Mouse (Mus musculus): ENCODE measurements around the gene Phf1.

Gene Phf1

DNA sequence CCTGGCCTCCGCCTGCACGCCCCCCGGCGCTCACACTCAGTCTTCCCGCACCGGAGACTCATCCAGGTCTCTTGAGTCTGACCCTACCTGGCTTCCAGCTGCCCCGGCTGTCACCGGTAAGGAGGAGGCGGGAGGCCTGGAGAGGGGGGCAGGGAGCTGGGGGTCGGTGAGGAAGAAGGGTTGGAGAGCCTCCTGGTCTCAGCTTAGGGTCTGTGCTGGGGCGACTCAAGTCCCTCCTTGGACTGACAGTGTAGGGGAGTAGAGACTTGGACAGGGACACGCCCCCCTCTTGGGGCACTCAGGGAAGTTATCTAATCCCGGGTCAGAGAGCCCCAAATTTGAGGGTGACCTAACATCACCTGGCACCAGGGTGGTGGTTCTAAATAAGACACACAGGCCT lies 567 bp downstream of the Phf1 start:
- no peak for DNase-seq (ENCODE audit: extremely low read depth, low read depth)

DNA sequence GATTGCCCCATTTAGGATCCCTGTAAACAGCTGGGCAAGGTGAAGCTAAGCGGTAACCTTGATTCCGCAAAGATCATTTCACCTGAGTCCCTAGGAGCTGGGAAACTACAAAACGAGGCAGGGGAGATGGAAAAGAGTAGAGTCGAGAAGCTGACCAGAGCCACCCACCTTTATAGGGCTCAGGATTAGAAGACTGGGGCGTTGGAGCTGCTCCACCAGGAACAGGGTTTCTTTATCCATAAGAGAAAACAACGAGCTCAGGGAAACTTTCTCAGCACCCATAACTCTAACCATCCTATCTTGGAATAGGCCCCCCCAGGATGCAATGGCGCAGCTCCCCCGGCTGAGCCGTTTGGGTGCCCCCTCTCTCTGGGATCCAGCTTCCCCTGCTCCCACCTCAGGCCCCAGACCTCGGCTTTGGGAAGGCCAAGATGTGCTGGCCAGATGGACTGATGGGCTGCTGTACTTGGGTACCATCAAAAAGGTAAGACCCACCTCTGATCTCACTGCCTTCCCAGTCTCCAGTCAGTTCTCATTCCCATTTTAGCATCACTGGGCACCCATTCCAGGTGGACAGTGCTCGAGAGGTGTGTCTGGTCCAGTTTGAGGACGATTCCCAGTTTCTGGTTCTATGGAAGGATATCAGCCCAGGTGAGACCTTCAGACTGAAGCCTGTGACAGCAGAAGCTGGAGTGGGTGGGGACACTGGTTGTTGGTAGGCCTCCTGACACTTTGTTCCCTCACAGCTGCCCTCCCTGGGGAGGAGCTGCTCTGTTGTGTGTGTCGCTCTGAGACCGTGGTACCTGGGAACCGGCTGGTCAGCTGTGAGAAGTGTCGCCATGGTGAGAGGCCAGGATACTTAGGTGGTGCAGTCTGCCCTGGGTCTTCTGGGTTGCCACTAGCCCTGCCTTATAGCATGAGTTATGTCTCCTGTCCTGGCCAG lies 1.3 kb downstream of the Phf1 start:
- DNase-seq (ENCODE audit: extremely low read depth, low read depth), result no peak

GRCm38 (mm10) chr17:26935027-26935426 lies 2.2 kb downstream of the Phf1 start:
- DNase-seq (ENCODE audit: extremely low read depth, low read depth), result no peak

DNA sequence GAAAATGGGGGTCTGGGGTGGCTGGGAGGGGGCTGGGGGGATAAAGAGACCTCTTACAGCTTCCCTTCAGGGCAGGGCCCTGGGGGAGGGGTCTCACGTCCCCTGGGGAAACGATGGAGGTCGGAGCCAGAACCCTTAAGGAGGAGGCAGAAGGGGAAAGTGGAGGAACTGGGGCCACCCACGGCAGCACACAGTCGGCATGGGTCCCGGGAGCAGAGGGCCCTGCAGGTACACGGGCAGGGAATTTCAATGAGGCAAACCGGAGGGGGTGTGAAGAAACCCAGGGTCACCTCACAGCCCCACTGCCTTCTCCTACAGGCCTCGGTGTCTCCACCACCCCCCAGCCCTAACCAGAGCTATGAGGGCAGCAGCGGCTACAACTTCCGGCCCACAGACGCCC lies 3.6 kb downstream of the Phf1 start:
- DNase-seq (ENCODE audit: extremely low read depth, low read depth), result no peak

DNA sequence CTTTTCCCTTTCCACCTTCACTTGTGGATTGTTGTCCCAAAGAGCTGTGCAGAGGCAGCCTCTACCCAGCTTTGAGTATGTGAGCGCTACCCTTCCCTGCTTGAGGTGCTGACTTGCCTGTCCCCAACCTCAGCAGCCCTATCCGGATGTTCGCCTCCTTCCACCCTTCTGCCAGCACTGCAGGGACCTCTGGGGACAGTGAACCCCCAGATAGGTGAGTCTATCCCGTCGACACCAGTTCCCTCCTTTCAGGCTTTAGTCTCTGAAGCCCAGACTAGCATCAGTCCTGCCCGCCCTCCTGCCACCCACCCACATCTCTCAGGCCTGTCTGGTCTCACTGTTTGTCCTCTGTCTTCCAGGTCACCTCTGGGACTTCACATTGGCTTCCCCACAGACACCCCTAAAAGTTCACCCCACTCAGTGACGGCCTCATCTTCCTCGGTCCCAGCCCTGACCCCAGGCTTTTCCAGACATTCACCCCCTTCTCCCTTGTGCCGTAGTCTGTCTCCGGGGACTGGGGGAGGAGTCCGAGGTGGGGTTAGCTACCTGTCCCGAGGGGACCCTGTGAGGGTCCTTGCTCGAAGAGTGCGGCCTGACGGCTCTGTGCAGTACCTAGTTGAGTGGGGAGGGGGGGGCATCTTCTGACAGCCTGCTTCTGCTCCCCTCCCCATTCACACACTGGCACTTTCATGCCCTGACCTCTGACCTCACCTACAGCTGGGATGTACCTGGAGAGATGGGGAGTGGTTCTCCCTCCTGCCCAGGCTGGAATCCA lies 4.3 kb downstream of the Phf1 start:
- DNase-seq (ENCODE audit: extremely low read depth, low read depth), result no peak

DNA sequence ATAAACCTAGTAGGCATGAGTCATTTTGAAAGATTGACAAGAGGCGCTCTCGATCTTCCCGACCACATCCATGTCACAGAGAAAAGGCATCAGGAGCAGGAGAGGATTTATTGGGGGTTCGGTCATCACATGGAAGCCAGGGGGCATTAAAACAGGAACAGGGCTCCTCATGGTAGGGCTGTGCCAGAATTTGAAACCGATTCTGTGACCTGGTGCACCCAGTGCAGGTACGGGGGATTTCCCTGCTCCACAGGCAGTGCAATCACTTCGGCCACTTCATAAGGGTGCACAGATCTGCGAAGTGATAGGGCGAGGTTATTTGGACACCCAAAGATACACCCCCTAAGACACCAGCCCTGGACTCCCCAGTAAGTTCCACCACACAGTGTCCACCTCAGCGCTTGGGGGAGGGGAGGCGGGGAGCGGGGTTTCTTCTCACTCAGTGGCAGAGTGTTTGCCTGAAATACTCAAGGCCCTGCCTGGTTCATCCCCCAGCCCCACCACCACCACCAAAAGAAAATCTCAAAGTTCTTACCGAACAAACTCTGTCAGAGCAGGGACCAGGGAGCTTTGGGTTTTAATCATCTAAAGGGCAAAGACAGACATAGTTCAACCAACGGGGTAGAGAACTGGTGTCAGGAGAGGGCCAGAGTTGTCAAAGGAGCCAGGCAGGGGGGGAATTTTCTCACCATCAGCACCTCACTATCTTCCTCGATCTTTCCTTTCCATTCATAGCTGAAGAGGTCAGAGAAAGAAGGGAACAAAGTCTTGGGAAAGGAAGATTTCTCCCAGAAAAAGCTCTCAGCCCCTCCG lies 5.2 kb downstream of the Phf1 start:
- no peak for DNase-seq (ENCODE audit: extremely low read depth, low read depth)

DNA sequence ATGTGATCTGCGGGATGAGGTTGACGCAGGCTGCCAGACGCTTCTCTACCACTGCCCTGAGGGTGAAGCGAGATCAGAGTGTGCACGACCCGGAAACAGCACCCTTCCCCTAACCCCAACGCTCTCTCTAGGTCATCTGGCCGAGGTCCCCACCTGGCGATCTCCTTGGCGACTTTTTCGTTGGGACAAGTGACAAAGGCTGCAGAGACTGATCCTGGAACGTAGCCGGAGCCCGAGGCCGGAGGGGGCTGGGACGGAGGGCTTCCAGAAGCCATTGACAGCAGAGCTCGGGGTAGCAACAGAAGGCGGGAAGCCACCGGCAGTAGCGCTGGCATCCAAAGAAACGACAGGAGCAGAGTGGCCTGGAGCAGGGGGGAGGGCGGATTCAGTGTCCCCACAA lies 5.9 kb downstream of the Phf1 start:
- no peak for DNase-seq (ENCODE audit: extremely low read depth, low read depth)

- peak; percentile 96 for DNase-seq (ENCODE audit: extremely low read depth, low read depth)
These were observed 6.5 kb downstream of the Phf1 start, which contains the start of gene Cuta for GRCm38 (mm10) chr17:26939178-26939972. Gene Cuta, minus strand, starts transcription at chr17:26939569.

- DNase-seq (ENCODE audit: extremely low read depth, low read depth), result no peak
These were observed 7.1 kb downstream of the Phf1 start for GRCm38 (mm10) chr17:26939973-26940300.

DNA sequence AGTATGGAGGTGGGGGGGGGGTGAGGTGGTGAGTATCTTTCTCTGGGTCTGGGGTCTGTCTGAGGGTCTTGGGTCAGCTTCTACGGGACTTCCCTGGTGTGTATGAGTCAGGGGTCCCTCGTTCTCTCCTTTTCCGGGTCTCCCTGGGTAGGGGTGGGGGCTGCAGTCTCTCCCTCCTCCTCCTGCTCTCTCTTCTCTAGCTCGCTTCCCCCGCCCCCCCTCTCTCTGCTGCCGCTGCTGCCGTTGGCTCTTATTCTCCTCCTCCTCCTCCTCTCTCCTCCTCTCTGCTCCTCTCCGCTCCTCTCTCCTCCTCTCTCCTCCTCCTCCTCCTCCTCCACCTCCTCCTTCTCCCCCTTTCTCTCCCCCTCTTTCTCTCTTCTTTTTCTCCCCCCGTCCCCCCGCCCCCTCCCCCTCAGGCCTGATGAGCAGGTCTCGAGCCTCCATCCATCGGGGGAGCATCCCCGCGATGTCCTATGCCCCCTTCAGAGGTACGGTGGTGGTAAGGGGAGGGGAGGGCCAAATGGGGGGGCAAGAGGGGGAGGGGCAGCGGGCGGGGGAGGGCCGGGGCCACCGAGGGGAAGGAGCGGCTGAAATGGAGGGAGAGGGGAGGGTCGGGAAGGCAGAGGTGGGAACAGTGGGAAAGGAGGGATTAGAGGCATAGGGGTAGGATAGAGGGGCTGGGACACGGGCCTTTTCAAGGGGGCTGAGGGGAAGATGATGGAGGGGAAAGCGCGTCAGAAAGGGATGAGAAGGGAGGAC lies 8.4 kb downstream of the Phf1 start, which contains the start of gene Syngap1:
Gene Syngap1 (plus strand): TSS at position 223 of the 759 bp plus-strand sequence.
- DNase-seq (ENCODE audit: extremely low read depth, low read depth), result peak; percentile 49

DNA sequence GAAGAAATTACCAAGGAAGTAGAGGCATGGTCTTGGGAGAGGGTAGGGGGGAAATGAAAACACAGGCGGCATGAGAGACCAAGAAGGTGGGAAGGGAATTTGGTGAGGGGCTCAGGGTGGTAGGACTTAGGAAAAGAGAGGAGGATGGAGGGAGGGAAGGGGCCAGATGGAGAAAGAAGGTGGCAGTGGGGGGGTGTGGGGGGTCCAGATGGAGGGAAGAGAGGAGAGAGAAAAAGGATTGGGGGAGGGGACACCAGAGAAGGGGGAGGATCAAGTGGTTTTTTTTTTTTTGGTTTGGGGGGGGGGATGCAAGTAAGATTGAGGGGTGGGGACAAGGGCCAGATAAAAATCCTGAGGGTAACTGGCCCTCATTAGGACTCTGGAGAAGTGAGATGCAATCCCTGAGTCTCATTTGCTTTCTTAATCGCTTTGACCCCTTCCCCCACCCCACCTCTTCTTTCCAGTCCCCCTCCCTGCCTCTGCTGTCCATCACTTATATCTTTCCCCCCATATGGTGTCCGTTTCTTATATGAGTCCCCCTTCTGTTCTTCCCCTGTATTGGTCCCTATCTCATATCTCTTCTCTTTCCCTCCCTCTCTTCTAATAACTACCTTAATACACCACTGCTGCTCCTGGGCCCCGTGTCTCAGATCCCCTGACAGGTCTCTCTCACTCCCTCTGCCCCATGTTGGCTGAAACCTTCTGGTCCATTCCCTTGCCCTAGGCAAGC lies 9.2 kb downstream of the Phf1 start:
- DNase-seq (ENCODE audit: extremely low read depth, low read depth), result peak; percentile 64

- no peak for DNase-seq (ENCODE audit: extremely low read depth, low read depth)
These were observed 13.1 kb downstream of the Phf1 start for GRCm38 (mm10) chr17:26945824-26946495.

GRCm38 (mm10) chr17:26946567-26946966 lies 13.7 kb downstream of the Phf1 start:
- DNase-seq (ENCODE audit: extremely low read depth, low read depth), result no peak

DNA sequence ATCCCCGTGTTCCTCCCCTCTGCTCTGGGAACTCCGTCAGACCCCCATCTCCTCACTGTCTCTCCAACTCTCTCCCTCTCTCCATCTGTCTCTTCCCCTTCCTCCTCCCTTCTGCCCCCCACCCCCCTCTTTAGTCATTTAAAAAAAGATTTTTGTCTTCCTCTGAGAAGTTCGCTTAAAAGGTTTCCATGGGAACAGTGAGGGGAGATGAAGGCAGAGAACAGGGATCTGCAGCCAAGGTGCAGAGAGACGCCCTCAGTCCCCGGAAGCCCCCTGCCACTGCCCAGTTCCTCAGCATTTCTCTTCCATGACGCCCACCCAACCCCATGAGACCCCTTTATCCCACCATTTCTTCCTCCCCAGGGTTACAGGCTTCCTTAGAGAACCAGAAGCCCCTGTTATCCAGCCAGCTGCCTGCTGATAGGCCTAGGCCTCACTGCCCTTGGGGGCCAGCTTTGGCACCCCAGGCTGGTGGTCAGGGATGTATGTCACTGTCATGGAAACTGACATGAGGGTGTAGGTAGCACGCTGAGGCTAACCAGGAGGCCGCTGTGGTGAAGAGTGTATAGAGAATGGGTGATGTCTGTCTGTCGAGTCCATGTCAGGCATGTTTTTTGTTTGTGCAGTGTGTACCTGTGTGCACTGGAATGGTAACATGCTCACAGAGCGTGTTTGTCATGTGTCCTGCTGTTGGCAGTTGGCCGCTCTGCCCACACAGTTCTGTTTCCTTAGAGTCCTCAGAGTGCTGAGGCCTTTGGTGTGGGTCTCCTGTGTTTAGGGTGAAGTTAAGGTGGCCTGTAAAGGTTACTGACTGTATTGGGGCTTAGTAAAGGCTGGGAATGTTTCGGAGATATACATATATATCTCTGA lies 14.6 kb downstream of the Phf1 start:
- DNase-seq (ENCODE audit: extremely low read depth, low read depth), result no peak

DNA sequence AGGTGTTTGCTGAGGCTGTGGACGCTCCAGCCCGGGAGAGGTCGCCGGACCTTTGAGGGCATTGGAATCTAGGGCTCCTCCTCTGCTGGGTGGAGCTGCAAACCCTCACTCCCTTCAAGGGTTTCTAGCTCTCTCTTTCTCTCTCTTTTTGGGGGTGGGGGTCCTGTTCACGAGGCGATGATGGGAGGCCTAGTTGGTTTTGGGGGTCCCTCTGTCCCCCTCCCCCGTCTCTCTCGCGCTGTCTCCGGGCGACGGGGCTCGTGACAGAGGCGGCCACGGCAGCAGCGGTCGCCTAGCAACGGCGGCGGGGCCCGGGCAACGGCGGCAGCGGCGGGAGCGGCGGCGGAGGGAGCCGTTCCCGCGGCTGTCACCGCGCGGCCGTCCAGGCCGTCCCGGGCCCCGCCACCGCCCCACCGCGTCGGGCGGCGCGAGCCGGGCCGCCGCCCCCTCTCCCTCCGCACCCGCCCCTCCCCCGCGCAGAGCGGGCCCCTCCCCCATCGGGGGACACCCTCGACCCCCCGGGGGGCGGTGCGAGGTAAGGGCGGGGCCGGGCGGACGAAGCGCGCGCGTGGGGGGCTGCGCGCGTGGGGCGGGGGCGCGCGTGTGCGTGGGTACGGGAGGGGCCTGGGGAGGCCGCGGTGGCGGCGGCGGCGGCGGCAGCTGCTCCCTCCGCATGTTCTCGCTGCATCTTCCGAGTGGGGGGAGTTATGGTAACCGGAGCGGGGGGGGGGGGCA lies 15.6 kb downstream of the Phf1 start:
- no peak for DNase-seq (ENCODE audit: extremely low read depth, low read depth)

- no peak for DNase-seq (ENCODE audit: extremely low read depth, low read depth)
These were observed 16.3 kb downstream of the Phf1 start for GRCm38 (mm10) chr17:26949051-26949577.

DNA sequence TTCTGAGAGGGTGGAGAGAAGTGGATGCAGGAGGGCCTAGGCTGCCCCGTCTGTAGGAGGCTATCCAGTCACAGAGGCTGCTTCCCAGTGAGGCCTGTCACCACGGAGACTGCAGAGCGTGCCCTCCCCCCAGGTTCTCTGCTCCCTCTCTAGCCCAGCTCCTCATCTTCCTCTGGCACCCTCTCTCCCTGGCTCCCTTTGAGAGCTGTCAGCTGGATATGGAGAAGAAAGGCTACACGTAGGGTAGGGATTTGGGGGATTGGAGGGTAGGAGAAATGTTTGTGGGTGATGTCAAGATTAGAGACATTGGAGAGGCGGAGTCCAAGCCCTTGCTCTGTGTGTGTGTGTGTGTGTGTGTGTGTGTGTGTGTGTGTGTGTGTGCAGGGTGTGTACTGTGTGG lies 17.0 kb downstream of the Phf1 start:
- DNase-seq (ENCODE audit: extremely low read depth, low read depth), result no peak
